Mouse (Mus musculus) right cerebral cortex, postnatal 25 days (tissue): Measurements from ENCODE around the gene Adcy3.

Source experiments
- DNase-seq: peaks from one replicate; pipeline ENCODE4 v3.0.0; 2022

The Adcy3 gene

DNA sequence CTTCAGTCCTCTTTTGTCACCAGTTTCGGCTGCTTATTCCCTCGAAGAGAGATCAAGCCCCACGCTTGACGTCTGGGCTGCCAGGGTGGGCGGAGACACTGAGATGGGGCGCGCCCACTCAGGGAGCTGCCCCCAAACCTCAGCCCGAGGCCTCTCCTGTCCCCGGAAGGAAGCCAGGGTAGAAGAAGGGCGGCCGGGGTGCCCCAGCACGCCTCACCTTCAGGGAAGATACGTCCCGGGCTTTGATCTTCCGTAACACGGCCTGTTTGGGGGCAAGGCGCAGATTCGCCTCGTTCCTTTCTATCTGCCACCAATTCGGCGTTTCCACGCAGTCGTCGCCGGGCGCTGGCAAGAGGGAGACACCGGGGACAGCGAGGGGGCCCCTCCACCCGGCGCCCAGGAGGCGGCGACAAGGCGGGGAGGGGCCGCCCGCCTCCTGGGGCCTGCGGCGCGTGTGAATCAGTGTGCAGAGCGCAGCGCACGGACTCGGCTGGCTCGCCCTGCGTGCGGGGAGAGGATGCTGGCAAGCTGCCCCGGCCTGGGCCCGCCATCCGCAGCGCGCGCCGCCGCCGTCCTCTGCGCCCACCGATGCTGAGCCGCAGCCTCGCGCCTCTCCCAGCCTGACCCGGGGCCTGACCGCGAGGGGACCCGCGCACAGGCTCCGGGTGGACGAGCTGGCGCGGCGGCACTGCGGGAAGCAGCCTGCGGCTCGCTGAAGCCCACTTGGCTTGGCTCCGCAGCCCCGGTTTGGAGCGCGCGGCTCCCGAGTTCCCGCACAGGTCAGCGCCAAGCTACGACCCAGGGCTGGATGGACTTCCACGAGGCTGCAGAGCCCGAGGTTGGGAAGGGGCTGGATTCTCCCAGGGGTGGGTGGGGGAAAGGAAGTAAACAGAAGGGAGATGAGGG lies at the start of gene Adcy3:
TSS of gene Adcy3 (plus strand) at position 163 of the 906 bp plus-strand sequence.
- peak; percentile 84 for DNase-seq

DNA sequence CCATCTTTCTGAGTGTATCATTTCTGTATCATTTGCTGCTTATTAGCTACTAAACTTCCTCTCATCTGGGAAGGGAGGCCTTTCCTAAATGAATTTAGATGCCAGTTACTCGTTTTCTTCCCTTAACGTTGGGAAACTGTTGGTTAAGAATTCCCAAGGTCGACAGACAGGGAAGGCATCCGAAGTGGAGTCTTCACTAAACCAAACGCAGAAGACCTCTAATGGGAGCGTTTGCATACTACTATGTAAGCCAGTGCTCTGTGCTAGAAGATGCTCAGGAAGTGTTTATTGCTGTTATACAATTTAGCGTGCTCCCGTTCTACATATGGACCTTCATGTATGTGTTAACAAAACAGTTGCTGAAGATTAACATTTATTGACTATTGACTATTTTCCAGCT lies 49.5 kb upstream of the Adcy3 start:
- no peak for DNase-seq

DNA sequence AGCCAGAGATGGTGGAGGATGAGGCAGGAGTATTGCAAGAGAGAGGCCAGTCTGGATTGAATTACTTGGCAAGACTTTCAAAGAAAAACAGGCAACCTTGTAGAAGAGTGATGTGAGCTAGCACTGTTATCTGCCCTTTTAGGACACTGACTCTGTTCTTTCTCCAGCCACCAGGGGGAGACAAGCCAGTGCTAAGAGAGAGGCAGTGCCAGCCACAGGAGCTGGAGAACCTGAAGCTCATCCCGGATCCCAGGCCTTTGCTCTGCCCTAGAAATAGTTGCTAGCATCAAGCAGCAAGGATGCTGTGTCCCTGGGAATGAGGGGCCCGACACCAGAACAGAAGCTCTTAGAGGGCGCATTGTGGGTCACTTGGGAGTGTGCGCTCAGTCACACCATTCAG lies 25.5 kb upstream of the Adcy3 start:
- peak; percentile 64 for DNase-seq

DNA sequence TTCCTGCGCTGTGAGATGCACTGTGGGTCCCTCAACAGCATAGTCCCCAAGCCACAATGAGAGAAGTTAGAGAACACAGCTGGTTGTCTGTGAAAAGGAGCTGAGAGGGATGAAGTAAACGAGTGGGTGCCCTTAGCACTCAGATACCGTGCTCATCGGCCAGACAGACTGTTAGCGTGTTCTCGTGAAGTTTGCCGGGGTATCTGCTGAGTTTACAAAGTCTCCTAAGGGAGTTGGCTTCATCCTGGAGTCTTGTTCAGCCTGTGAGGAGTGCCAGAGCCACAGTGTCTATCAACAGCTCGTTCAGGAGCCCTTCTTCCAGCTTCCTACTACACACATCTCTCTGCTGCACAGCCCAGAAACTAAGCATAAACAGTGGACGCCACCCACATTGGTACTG lies 16.8 kb upstream of the Adcy3 start:
- no peak for DNase-seq

DNA sequence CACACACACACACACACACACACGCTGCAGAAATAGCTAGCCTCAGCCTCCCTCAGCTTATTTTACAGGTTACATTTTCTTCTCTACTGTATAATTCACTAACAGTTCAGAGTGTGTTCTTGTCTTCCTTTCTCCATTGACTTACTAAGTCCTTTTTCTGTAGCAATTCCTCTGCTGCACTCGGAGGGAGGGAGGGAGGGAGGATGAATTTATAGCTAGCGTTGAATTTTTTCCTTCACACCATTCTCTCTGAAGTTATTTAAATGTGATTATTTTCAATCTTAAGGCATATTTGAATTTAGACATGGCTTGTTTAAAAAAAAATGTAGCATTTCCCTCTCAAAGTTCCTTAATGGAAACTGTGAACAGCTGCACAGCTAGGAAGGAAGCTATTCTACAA lies 15.8 kb upstream of the Adcy3 start:
- no peak for DNase-seq

DNA sequence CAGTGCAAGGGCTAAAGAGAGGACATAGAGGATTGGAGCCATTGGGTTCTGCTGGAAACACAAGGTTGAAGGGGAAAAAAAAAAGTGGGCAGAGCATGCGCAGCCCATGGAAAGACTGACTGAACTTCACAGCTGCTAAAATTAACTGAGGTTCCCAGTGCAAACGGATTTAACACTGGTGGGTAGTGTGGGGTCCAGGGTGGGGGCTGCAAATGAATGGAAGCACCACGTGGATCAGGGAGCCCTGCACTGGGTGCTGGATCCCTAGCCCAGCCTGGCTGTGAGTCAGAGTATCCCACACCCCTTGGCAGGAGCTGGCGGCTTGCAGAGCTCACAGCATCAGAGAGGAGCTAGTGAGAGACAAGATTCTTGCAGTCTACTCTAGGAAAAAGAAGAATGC lies 15.3 kb upstream of the Adcy3 start:
- peak; percentile 76 for DNase-seq

DNA sequence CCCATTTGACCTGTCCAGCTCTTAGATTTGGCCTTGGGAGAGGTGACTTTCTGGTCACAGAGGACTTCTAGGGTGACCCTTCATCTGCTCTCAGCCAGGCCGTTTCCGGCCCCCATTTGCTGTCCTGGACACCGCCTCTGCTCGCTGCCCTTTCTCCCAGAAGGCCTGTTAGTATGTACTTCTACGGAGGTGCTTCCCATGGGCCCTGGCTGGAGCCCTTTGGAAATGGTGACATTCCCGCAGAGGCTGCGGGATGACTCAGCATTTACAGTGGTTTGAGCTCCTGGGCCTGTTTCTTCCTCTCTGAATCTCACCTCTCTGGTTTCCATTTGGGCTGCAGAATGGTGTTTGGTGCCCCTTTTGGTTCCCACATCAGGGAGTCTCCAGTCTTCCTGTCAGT lies 5.6 kb upstream of the Adcy3 start:
- no peak for DNase-seq

DNA sequence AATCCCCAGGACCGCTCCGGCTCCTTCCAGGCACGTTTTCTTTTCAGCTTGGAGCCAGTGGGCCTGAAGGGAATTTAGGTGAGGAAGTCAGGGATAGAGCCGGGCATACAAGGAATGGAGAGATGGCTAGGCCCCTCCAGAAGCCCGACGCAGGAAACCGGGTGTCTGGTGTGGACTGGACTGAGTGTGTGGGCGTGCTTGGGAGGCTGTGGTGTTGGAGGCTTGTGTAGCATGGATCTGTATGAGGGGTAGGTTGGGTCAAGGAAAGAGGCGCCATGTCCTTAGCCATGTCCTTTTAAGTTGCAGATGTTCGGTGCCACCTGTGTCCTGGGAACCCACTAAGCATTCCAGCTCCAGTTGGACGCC lies 927 bp downstream of the Adcy3 start:
- DNase-seq = peak; percentile 42

DNA sequence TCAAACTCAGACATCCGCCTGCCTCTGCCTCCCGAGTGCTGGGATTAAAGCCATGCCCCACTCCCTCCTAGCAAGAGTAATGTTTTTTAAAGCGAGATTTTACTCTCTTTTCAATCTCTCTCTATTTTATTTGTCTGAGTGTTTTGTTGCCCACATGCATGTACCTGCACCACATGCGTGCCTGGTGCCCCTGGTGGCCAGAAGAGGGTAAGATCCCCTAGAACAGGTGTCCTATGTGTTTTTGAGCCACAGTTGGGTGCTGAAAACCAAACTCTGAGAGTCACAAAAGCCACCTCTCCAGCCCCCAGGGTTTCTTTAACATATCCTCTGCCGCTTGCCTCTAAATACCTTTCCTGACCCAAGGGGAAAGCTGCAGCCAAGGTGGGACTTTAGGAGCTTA lies 10.3 kb downstream of the Adcy3 start:
- no peak for DNase-seq

DNA sequence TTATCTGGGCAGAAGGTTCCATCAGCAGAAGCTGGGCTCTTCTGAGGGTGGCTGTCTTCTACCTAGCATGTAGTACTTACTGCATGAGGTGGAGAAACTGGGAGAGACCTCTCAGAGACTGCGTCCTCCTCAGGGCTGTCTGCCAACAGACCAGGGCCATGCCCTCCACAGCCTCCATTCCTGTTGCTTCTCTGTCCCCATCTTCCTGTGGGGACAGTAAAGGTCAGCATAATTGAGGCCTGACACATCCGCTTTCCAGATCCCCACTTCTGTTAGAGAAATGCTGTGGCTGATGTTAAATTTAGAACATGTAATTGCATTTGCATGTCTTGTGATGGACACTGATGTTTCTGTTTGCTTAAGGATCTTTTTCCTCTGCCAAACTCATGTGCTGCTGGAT lies 18.0 kb downstream of the Adcy3 start:
- no peak for DNase-seq

DNA sequence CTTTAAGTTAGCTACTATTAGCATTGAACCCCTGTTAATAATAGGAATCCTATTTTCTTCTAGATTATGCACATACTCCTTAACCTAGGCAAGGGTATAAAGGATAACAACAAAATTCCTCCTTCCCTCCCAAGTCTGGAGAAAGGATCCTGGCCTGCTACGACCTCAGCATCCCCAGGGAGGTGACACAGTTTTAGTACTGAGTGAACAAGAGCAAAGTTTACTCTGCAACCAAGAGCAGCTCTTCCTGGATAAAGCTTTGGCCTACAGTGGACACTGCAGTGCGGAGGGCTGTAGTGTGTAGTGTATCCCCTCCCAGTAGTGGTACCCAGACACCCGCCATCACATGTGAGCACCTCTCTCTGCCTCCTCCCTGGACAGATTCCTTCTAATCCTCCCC lies 19.1 kb downstream of the Adcy3 start:
- DNase-seq = no peak

DNA sequence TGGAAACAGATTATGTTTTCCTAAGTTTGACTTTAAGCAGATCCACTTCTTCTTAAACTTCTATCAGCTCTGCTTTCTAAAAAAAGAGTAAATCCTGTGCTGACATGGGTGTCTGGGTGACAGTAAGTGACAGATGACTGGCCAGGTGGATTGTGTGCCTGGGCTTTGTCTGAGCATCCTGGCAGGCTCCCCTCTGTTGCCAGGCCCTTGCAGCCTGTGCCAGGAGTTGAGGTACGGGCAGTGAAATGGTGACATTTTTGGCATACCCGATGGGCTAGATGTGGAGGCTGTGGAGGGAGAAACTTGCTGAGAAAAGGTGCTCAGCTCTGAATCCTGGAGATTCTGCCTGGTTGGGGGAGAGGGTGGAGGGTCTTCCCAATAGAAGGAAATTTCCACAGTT lies 24.6 kb downstream of the Adcy3 start:
- DNase-seq = no peak

DNA sequence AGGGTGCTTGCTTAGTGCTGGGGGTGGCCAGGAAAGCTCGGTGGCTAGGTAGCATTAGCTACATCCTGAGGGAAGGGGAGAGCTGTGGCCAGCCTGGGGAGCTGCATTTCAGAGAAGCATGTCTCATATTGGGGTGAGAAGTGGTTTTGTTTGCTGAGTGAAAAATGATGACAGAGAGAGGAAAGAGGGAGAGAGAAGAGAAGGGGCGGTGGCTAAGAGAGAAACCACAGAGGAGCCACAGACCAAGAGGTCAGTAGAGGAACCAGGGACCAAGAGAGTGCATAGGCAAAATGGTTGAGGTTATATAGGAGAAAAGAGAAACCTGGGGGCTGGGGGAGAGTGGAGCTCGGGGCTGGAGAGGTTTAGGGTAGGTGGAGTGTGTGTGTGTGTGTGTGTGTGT lies 25.3 kb downstream of the Adcy3 start:
- no peak for DNase-seq

DNA sequence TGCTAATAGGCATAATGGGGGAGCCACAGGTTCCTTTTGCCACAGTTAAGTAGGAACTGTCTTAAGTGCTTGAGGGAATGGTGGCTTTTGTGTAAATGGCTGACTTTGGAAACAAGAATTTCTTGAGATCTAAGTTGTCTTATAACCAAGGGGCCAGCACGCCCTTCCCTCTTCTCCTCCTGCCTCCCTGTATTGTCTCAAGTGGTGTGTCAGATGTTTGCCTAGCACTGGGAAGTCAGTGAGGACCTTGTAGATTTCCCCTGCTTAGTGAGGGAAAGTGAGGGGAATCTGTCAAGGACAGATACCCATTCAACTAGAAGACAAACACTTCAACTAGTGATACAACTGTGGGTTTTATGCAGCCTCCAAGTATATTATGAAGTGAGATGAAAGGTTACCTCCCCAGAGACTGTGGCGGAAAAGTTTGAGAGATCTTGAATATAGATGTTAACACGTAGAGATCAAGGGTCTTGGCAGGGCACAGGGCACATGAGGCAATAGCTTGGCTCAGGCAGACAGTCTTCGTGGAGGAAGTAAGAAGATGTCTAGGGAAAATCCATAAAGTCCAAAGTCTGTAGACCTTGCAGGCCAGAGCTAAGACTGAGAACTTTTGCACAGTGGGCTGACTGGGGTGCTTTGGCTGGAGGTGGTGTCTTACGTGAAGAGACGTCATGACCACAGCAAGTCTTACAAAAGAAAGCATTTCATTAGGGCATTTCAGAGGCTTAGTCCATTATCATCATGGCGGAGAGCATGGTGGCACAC lies 26.1 kb downstream of the Adcy3 start:
- DNase-seq = no peak

DNA sequence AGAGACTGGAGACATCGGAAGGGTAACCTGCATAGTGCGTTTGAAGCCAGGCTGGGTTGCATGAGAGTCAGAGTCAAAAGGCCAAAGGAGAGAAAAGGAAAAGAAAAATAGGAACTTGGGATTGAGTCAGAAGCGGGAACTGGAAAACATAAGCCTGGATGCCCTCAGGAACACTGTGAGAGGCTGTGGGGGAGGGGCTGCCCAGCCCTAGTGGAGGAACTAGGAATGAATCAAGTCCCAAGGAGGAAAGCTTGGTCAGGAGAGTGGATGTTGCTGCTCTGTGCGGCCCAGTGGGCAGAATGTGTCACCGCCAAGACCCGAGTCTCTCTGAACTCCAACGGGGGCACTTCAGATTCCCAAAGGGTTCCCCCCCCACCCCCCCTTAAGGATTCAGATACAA lies 27.4 kb downstream of the Adcy3 start:
- no peak for DNase-seq

DNA sequence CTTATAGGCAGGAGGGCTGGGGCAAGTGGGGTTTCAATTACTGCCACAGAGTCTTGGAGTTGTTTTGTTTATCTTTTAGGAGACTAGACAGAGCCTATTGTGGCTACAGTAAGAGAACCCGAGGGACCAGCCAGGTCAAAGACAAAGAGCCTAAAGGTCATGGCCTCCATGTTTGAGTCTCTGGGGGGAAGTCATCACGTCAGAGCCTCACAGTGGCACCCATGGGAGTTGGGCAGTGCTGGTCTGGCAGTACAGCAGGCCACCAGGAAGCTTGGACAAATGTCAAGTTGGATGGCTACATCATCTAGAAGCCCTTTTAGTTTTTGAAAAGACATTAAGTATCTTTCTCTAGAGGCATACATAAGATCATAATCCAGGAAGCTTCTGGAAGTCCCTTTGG lies 30.0 kb downstream of the Adcy3 start:
- DNase-seq = no peak

DNA sequence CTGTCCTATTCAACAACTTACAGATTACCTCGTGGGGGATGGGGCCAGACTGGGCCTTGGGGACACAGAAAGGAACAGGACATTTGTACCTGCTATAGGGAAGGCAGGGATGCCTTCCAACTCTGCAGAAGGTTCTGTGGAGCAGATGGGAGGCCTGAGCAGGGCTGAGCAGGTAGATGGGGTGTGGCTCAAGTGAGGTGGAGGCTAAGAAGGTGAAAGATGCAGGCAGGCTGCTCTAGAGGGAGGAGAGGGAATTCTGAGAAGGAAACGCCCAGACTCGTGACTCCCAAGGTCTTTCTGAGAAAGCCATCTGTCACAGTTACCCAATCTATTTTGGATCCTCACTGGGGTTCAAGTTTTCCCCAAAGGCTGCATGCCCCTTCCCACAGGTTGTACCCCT lies 34.1 kb downstream of the Adcy3 start:
- no peak for DNase-seq

DNA sequence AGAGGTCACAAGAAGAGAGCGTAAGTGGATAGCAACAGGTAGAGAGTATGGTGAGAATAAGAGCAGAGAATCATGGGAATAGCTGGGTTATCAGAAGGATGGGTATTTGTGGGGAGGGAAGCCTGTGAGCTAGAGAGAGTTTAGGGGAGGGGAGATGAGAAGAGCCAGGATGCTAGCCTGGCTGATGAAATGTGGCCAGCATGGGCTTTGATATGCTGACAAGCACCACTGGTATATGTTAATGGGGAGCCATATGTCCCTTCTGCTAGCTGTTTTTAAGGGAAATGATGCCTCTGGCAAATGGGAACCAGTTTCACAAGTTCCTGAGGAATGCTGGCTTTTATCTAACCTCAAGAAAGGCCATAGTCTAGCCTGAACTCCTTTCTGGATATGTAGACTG lies 36.2 kb downstream of the Adcy3 start:
- DNase-seq = no peak

DNA sequence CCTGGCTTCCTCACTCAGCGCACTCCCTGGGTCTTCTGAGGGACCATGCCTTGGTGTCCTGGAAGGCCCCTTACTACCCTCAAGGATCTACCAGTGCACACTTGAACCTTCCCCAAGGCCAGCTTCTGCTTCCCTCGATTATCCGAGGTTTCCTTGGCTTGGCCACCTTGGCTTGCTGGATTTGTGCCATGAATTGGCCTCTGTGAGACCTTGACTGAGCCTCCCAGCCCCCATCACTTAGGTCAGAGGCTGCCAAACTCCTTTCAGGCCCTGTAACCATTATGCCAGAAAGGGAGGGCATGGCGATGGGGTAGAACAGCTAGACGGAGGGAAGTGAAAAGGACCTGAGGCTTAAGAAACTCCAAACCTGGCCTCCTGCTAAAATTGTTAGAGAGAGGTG lies 36.7 kb downstream of the Adcy3 start:
- DNase-seq = no peak

DNA sequence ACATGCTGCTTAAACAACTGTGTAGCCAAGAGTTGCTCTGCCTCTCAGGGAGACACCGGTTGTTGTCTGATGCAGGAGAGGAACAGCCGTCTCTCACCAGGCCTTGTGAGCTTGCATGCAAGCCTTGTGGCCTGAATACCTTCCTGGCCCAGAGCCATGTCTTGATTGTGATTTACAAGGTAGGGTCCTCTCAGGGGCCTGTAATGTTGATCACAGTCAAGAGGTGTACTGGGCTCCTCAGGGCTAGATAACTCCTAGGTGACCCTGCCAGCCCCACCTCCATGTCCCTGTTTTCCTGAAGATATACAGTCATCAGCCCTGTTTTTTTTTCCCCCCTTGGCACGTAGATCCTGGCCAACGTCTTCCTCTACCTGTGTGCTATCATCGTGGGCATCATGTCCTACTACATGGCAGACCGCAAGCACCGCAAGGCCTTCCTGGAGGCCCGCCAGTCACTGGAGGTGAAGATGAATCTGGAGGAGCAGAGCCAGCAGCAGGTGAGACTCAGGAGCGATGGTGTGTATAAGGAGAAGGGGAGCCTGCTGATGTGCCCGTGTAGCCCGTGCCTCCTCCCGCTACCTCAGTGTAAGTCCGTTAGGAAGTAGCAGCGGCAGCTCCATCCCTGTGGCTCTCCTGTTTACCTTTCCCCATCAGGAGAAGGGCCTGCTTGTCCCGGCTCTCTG lies 40.3 kb downstream of the Adcy3 start:
- no peak for DNase-seq

DNA sequence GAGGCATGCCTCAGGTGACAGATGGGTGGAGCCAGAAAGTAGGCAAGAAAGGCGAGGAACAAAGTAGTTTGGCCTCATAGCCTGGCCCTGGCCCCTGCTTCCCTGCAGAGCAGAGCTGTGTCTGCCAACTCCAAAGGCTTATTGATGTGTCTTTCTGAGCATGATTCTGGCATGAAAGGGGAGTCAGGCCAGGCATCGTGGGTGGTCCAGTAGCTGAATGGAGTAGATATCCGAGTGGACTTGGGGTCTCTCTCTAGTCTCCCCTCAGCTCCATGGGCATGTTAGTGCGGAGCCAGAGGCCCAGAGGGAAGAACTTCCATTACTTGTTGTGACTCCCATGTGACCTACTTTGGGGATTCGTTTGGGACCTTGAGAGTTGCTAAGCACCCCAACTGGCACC lies 45.9 kb downstream of the Adcy3 start:
- DNase-seq = no peak

DNA sequence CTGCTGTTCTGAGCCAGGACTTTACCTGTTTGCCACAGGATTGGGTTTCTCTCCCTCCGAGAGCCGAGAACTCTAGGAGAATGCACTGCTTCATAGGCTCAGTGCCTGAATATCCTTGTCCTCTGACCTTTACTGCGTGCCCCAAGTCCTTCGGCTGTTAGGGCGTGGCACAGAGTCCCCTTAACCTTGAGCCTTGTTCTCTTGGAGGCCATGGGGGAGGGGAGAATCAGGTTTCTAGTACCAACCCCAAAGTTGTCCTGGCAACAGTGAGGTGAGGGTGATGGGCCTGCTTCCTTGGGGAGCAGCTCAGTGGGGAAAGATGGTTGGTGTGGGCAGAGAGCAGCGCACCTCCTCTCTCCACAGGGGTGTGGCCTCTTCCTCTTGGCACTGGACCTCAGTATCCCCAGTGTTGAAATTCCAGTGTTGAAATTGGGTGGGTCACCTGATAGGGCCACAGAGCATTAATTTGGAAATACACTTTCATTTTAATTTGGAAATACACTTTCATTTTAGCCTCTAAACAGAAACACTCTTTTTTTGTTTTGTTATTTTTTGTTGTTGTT lies 46.8 kb downstream of the Adcy3 start:
- no peak for DNase-seq

DNA sequence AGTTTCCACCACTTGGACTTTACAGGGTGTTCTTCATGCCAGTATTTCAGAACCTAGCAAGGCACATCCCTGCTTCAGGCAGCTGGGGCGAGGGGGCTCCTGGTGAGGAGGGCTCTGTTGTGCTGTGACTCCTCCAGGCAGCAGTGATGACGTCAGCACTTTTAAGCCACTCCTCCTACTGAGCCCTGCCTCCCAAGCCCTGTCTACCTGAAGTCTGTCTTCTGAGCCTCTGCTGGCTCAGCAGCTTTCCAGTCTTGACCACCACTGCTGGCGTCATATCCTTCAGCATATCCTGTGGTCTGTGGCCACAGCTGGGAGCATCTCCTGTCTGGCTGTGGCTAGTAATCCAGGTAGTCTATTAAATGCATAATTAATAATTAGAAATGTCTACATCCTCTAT lies 47.6 kb downstream of the Adcy3 start:
- no peak for DNase-seq

DNA sequence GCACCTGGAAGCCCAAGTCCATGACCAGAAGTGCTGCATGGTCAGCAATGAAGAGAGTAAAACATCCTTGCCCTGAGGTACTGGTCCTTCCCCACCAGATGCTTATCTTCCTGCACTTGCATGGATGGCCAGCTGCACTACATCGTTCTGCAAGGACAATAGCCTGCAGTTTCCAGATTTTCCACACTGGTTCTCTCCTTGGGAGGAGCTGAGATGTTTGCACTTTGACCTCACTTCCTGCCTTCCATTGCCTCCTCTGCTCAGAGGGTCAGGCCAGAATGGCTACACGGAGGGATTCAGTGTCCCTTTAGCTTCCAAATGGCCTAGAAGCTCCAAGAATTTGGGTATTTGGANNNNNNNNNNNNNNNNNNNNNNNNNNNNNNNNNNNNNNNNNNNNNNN lies 51.7 kb downstream of the Adcy3 start:
- no peak for DNase-seq
